Mouse (Mus musculus) bone marrow macrophage, adult 2 months (primary cell): ENCODE measurements around the gene Rgs9. TPM values are rescaled to one million over a fixed set of nuclear protein-coding genes. Genes with fewer than 3 reads are reported as not detected.

ENCODE experiments used
- H3K27ac ChIP-seq: 2 replicates; pipeline ENCODE4 v1.5.1; 2012; ENCODE audit warnings: low read depth, low read length; ENCODE audit not compliant: insufficient read depth
- H3K4me1 ChIP-seq: 2 replicates; pipeline ENCODE4 v1.6.1; 2012; ENCODE audit warnings: low read length; ENCODE audit not compliant: control insufficient read depth, insufficient read depth
- H3K4me3 ChIP-seq: 2 replicates; pipeline ENCODE4 v1.5.1; 2012; ENCODE audit warnings: mild to moderate bottlenecking, low read length, moderate library complexity; ENCODE audit not compliant: insufficient read depth
- CTCF ChIP-seq: IDR thresholded peaks from 2 replicates; pipeline ENCODE4 v1.5.1; 2012; ENCODE audit warnings: low read depth, mild to moderate bottlenecking, low read length, moderate library complexity
- POLR2A ChIP-seq: IDR thresholded peaks from 2 replicates; pipeline ENCODE4 v1.6.1; 2012; ENCODE audit warnings: mild to moderate bottlenecking, low read depth, low read length, borderline replicate concordance
- polyA plus RNA-seq: library from polyadenylated mRNA; stranded (reverse); fragments of >200 nt; gene quantifications from 2 replicates; pipeline ENCODE4 v1.2.4, GENCODE M21; 2012; ENCODE audit not compliant: missing spikeins, insufficient read depth, insufficient read length

The Rgs9 gene
- polyA plus RNA-seq, 1 experiment = not detected

- peaks cover 13% of the 10 kb centered on the region for H3K4me1 ChIP-seq
- H3K4me3 ChIP-seq = peak overlapping the region; percentile 55
- no peak overlapping the region for H3K27ac ChIP-seq
- peak; percentile 52; the same call in 1 of the 2 replicates for TF ChIP-seq CTCF
- no peak for TF ChIP-seq POLR2A
These were observed 33.5 kb upstream of the Rgs9 start for GRCm38 (mm10) chr11:109331424-109331824.

- Histone ChIP-seq H3K27ac (no peak overlapping the region), H3K4me3 (no peak overlapping the region), H3K4me1 (peaks cover 11% of the 10 kb centered on the region)
- TF ChIP-seq POLR2A (no peak), CTCF (no peak)
These were observed 32.9 kb upstream of the Rgs9 start for GRCm38 (mm10) chr11:109330706-109331393.

GRCm38 (mm10) chr11:109329331-109329730 lies 31.4 kb upstream of the Rgs9 start:
- H3K27ac ChIP-seq = no peak overlapping the region
- TF ChIP-seq CTCF (no peak), POLR2A (no peak)
- H3K4me3 ChIP-seq = no peak overlapping the region
- peaks cover 11% of the 10 kb centered on the region for H3K4me1 ChIP-seq

GRCm38 (mm10) chr11:109327952-109328351 lies 30.0 kb upstream of the Rgs9 start:
- TF ChIP-seq CTCF (no peak), POLR2A (no peak)
- no peak overlapping the region for H3K27ac ChIP-seq
- peaks cover 11% of the 10 kb centered on the region for H3K4me1 ChIP-seq
- H3K4me3 ChIP-seq = no peak overlapping the region

GRCm38 (mm10) chr11:109327381-109327780 lies 29.5 kb upstream of the Rgs9 start:
- no peak overlapping the region for H3K27ac ChIP-seq
- H3K4me1 ChIP-seq = peaks cover 6% of the 10 kb centered on the region; the same call in 1 of the 2 replicates
- TF ChIP-seq CTCF = no peak
- no peak for TF ChIP-seq POLR2A

GRCm38 (mm10) chr11:109326270-109326669 lies 28.3 kb upstream of the Rgs9 start:
- no peak for TF ChIP-seq CTCF
- no peak for TF ChIP-seq POLR2A
- no peak overlapping the region for H3K4me3 ChIP-seq
- no peak overlapping the region for H3K27ac ChIP-seq
- H3K4me1 ChIP-seq = no peaks in the 10 kb centered on the region

More at GRCm38 (mm10) chr11:109327381-109327780, 29.5 kb upstream of the Rgs9 start:
- H3K4me3 ChIP-seq = no peak overlapping the region

- TF ChIP-seq POLR2A (no peak), CTCF (no peak)
- no peaks in the 10 kb centered on the region for H3K4me1 ChIP-seq
- H3K27ac ChIP-seq = no peak overlapping the region
- no peak overlapping the region for H3K4me3 ChIP-seq
These were observed 22.5 kb upstream of the Rgs9 start for GRCm38 (mm10) chr11:109320361-109320933.

GRCm38 (mm10) chr11:109319946-109320345 lies 22.0 kb upstream of the Rgs9 start:
- H3K27ac ChIP-seq = no peak overlapping the region
- TF ChIP-seq CTCF = no peak
- TF ChIP-seq POLR2A = no peak
- H3K4me1 ChIP-seq = no peaks in the 10 kb centered on the region
- no peak overlapping the region for H3K4me3 ChIP-seq

GRCm38 (mm10) chr11:109319471-109319870 lies 21.5 kb upstream of the Rgs9 start:
- no peak overlapping the region for H3K4me3 ChIP-seq
- TF ChIP-seq CTCF = no peak
- no peak for TF ChIP-seq POLR2A
- no peak overlapping the region for H3K27ac ChIP-seq
- H3K4me1 ChIP-seq = no peaks in the 10 kb centered on the region

GRCm38 (mm10) chr11:109316921-109317320 lies 19.0 kb upstream of the Rgs9 start:
- H3K27ac ChIP-seq = no peak overlapping the region
- H3K4me1 ChIP-seq = 0 out of 2 replicates have a peak, but pooled peaks cover 2% of the 10 kb centered on the region
- no peak overlapping the region for H3K4me3 ChIP-seq
- TF ChIP-seq POLR2A (no peak), CTCF (0 out of 2 replicates have a peak, but pooled peaks have one; percentile 48)
